Mouse (Mus musculus) erythroblast, embryonic 14.5 days (primary cell): Measurements from ENCODE around the gene Usmg5.

Source experiments
- GATA1 ChIP-seq: IDR thresholded peaks from 2 replicates; pipeline ENCODE4 v1.6.1; 2012; ENCODE audit warnings: low read length, inconsistent platforms, mixed read lengths
- TAL1 ChIP-seq: IDR thresholded peaks from 3 replicates; pipeline ENCODE4 v1.6.1; 2012; ENCODE audit warnings: low read length, inconsistent platforms, mixed read lengths

GRCm38 (mm10) chr19:47136170-47136569 lies 45.7 kb upstream of the Usmg5 start:
- TF ChIP-seq GATA1, result no peak
- no peak for TF ChIP-seq TAL1
